Mouse (Mus musculus): ENCODE measurements around the gene Acr. TPM values are rescaled to one million over a fixed set of nuclear protein-coding genes. Genes with fewer than 3 reads are reported as not detected.

Gene Acr
- polyA plus RNA-seq, 1 experiment from 2014 or later: 0.14 TPM

Other genes starting within 250 kb of the Acr start
- gene Adm2, start 245.6 kb upstream of the Acr start, polyA plus RNA-seq (2015; fragmentation: Nextera tagmentation; extraction: Ambion mirVana): 0.76 and 1.1 TPM in 2 replicates
- gene Miox, start 233.9 kb upstream of the Acr start, polyA plus RNA-seq (2015; fragmentation: Nextera tagmentation; extraction: Ambion mirVana): 0.53 and 0.71 TPM in 2 replicates
- 57.3 and 62.3 TPM in 2 replicates for gene Lmf2, start 212.7 kb upstream of the Acr start, polyA plus RNA-seq (2015; fragmentation: Nextera tagmentation; extraction: Ambion mirVana)
- gene Ncaph2, start 212.6 kb upstream of the Acr start, polyA plus RNA-seq (2015; fragmentation: Nextera tagmentation; extraction: Ambion mirVana): 127 and 141 TPM in 2 replicates
- gene Sco2, start 194.5 kb upstream of the Acr start, polyA plus RNA-seq (2015; fragmentation: Nextera tagmentation; extraction: Ambion mirVana): 6.7 and 7.3 TPM in 2 replicates
- 1.3 and 1.5 TPM in 2 replicates for gene Tymp, start 191.3 kb upstream of the Acr start, polyA plus RNA-seq (2015; fragmentation: Nextera tagmentation; extraction: Ambion mirVana)
- 0.48 and 0.84 TPM in 2 replicates for gene Odf3b, start 189.0 kb upstream of the Acr start, polyA plus RNA-seq (2015; fragmentation: Nextera tagmentation; extraction: Ambion mirVana)
- not detected in 2 replicates for gene Klhdc7b, start 183.4 kb upstream of the Acr start, polyA plus RNA-seq (2015; fragmentation: Nextera tagmentation; extraction: Ambion mirVana)
- gene Syce3, start 157.8 kb upstream of the Acr start, polyA plus RNA-seq (2015; fragmentation: Nextera tagmentation; extraction: Ambion mirVana): not detected in 2 replicates
- 0.63 and 0.66 TPM in 2 replicates for gene Cpt1b, start 142.5 kb upstream of the Acr start, polyA plus RNA-seq (2015; fragmentation: Nextera tagmentation; extraction: Ambion mirVana)
- gene C730034F03Rik, start 138.7 kb upstream of the Acr start, polyA plus RNA-seq (2015; fragmentation: Nextera tagmentation; extraction: Ambion mirVana): 3.6 and 4.2 TPM in 2 replicates
- gene Gm44502, start 138.6 kb upstream of the Acr start, polyA plus RNA-seq (2015; fragmentation: Nextera tagmentation; extraction: Ambion mirVana): not detected in 2 replicates
- gene Chkb, start 138.4 kb upstream of the Acr start, polyA plus RNA-seq (2015; fragmentation: Nextera tagmentation; extraction: Ambion mirVana): 51.3 and 55.5 TPM in 2 replicates
- 3.7 and 3.8 TPM in 2 replicates for gene Mapk8ip2, start 114.4 kb upstream of the Acr start, polyA plus RNA-seq (2015; fragmentation: Nextera tagmentation; extraction: Ambion mirVana)
- gene Arsa, start 90.9 kb upstream of the Acr start, polyA plus RNA-seq (2015; fragmentation: Nextera tagmentation; extraction: Ambion mirVana): 18.8 TPM in 2 replicates
- 1.7 and 1.9 TPM in 2 replicates for gene Shank3, start 68.7 kb upstream of the Acr start, polyA plus RNA-seq (2015; fragmentation: Nextera tagmentation; extraction: Ambion mirVana)
- 34.6 and 37.6 TPM in 2 replicates for gene Rabl2, start 23.6 kb downstream of the Acr start, polyA plus RNA-seq (2015; fragmentation: Nextera tagmentation; extraction: Ambion mirVana)